Mouse (Mus musculus) adipose tissue, adult 10 weeks (tissue): ENCODE data around the gene Omp. TPM values are rescaled to one million over a fixed set of nuclear protein-coding genes. Genes with fewer than 3 reads are reported as not detected.

Experiments
- polyA plus RNA-seq: library from polyadenylated mRNA; stranded (reverse); fragments of 350-450 nt; fragmentation: Illumina TruSeq; extraction: RNeasy Lipid Tissue Mini Kit (QIAGEN cat#74804); gene quantifications from one replicate; pipeline ENCODE4 v1.2.3, GENCODE M21; 2014; ENCODE audit warnings: low read depth, low replicate concordance

The Omp gene
- polyA plus RNA-seq, result 10.6 TPM

DNA sequence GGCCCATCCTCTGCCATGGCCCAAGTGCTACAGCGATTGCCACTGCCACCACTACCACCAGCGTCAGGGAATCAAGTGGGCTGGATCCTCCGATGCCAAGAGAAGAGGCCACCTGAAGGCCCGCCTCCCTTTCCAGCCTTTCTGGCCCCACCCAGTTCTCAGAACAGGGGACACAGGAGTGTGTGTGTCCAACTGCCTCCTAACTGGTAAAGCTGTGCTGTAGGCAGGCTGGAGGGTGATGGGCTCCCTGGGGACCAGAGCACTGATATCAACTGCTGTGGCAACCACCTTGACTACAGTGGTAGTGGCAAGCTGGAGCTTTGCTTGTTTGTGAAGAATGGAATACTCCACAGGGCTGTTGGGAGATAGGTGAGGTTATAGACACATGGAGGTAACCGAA, at the start of gene Omp:
Gene Omp, minus strand, starts transcription at position 101 of the 400 bp plus-strand sequence.

DNA sequence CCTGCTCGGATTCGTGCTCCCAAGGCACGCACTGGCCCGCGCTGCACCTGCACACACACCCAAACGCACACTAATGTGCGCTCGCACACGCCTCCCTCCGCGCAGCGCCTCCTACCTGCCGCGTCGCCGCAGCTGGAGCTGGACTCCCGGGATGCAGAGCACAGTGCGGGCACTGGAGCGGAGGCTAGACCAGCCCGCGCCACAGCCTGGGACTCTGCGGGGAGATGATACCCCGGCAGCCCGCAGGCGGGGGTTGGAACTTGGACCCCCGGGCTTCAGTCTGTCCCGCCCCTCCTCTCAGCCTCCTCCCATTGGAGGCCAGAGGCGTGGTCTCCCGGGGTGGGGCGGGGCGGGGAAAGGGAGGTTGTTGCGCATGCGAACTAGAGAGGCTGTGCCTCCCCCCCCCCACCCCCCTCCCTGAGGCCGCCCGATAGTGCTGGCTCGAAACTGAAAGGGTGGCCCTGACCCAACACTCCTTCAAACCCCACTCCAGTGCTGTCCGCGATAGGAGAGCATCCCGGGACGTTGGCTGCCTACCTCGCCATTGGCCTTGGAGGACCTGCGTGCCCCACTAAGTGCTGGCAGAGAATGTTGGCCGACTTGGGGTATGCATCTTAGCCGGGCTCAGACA, 32.7 kb upstream of the Omp start, which contains the start of gene Capn5:
Gene Capn5, minus strand, starts transcription at position 346 of the 631 bp plus-strand sequence.

DNA sequence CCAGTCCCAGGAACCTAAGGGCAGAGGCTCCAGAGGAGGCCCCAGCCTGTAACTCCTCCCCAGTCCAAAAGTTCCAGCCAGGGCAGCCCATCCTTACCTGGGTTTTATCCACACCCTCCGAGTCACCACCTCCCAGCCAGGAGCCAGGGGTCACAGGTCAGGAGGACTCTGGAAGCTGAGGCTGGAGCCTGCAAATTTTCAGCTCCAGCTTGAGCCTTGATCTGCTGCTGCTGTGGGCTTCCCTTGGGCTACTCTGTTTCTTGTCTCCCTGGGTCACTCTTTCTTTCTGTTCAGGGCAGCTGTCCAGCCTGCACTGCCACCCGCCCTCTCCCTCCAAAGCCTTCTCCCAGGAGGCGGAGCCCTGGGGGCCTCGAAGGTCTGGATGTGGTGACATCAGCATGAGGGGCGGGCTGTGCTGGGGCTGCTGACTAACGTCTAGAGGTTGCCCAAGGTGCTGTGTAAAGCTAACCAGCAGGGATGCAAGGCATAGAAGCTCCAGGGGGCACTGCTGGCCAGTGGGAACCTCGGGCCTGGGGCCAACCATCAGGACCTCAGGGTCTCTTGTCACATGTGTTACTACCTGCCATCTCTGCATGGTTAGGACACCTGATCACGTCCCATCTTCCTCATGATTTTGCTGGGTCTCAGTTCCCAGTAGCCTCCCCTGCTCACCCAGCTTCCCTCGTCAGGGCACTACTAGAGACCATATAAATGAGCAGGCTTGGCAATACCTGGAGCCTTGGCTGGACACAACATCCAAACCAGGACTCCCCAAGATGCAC, 25.9 kb downstream of the Omp start, which contains the start of gene Myo7a:
Gene Myo7a, minus strand, starts transcription at position 346 of the 782 bp plus-strand sequence.

Other genes with a start within 250 kb of the Omp start
- gene Gdpd4, start 225.5 kb downstream of the Omp start, polyA plus RNA-seq, result 0.41 TPM
- gene Myo7a, start 26.0 kb downstream of the Omp start, polyA plus RNA-seq, result 15.7 TPM
- gene Capn5, start 32.8 kb upstream of the Omp start, polyA plus RNA-seq, result 89.1 TPM
- 0.16 TPM for gene B3gnt6, start 54.0 kb upstream of the Omp start, polyA plus RNA-seq
- gene Acer3, start 175.7 kb upstream of the Omp start, polyA plus RNA-seq, result 12.6 TPM
- 7.6 TPM for gene Tsku, start 215.8 kb upstream of the Omp start, polyA plus RNA-seq